Mouse (Mus musculus): ENCODE results near the gene Ptgir. TPM values are rescaled to one million over a fixed set of nuclear protein-coding genes. Genes with fewer than 3 reads are reported as not detected.

Ptgir gene
- polyA plus RNA-seq, 1 experiment from 2014 or later: 0.13 TPM

- H3K27ac ChIP-seq (replicated peaks): peak overlapping the region; percentile 76
- no peaks in the 10 kb centered on the region for H3K27me3 ChIP-seq
- peak overlapping the region; percentile 41 for H3K4me2 ChIP-seq
- H3K36me3 ChIP-seq: no peaks in the 10 kb centered on the region
- H3K4me1 ChIP-seq (replicated peaks): peaks cover 34% of the 10 kb centered on the region
- no peak overlapping the region for H3K4me3 ChIP-seq
- ATAC-seq (ENCODE audit: low FRiP score, low read depth): peak; percentile 74
- H3K9me3 ChIP-seq: no peaks in the 10 kb centered on the region
- 24% methylated on average over 14 of the region's 14 CpGs for WGBS
- H3K9ac ChIP-seq: no peak overlapping the region
Observed at GRCm38 (mm10) chr7:16932704-16933577, 26.7 kb downstream of the Ptgir start.

GRCm38 (mm10) chr7:16937312-16937711 is 31.0 kb downstream of the Ptgir start:
- H3K36me3 ChIP-seq: no peaks in the 10 kb centered on the region
- H3K27me3 ChIP-seq: no peaks in the 10 kb centered on the region
- H3K27ac ChIP-seq (replicated peaks): no peak overlapping the region
- H3K9ac ChIP-seq: no peak overlapping the region
- ATAC-seq (ENCODE audit: low FRiP score, low read depth): no peak
- no peak overlapping the region for H3K4me3 ChIP-seq
- no peaks in the 10 kb centered on the region for H3K9me3 ChIP-seq
- peaks cover 54% of the 10 kb centered on the region for H3K4me1 ChIP-seq (replicated peaks)
- 39% methylated on average over 4 of the region's 4 CpGs for WGBS
- no peak overlapping the region for H3K4me2 ChIP-seq

GRCm38 (mm10) chr7:16938117-16938791 is 32.0 kb downstream of the Ptgir start:
- Histone ChIP-seq H3K4me1 (replicated peaks) (peaks cover 54% of the 10 kb centered on the region), H3K4me2 (peak overlapping the region; percentile 43), H3K4me3 (no peak overlapping the region), H3K36me3 (no peaks in the 10 kb centered on the region), H3K9me3 (no peaks in the 10 kb centered on the region), H3K27me3 (no peaks in the 10 kb centered on the region), H3K9ac (no peak overlapping the region), H3K27ac (replicated peaks) (peak overlapping the region; percentile 83)
- ATAC-seq (ENCODE audit: low FRiP score, low read depth): peak; percentile 89
- WGBS: 57% methylated on average over 17 of the region's 17 CpGs

GRCm38 (mm10) chr7:16940292-16940691 is 34.0 kb downstream of the Ptgir start:
- no peak for ATAC-seq (ENCODE audit: low FRiP score, low read depth)
- 39% methylated on average over 7 of the region's 7 CpGs for WGBS

GRCm38 (mm10) chr7:16942861-16943260 is 36.6 kb downstream of the Ptgir start:
- no peak overlapping the region for H3K4me2 ChIP-seq
- 22% methylated on average over 4 of the region's 4 CpGs for WGBS

More at GRCm38 (mm10) chr7:16940292-16940691, 34.0 kb downstream of the Ptgir start:
- H3K4me1 ChIP-seq (replicated peaks): peaks cover 60% of the 10 kb centered on the region
- H3K27me3 ChIP-seq: no peaks in the 10 kb centered on the region
- no peak overlapping the region for H3K4me2 ChIP-seq
- no peak overlapping the region for H3K4me3 ChIP-seq
- H3K27ac ChIP-seq (replicated peaks): peak overlapping the region; percentile 83
- no peak overlapping the region for H3K9ac ChIP-seq
- no peaks in the 10 kb centered on the region for H3K9me3 ChIP-seq
- H3K36me3 ChIP-seq: no peaks in the 10 kb centered on the region

GRCm38 (mm10) chr7:16944061-16944807 is 37.9 kb downstream of the Ptgir start, which contains the start of gene Pnmal2:
Gene Pnmal2, plus strand, starts transcription at chr7:16944682.
- peak within 1 kb of the TSS; percentile 95 for H3K27ac ChIP-seq (replicated peaks)
- peak within 1 kb of the TSS; percentile 76 for H3K4me3 ChIP-seq
- 9% methylated on average over 36 of the region's 36 CpGs for WGBS
- no peaks in the 10 kb centered on the region for H3K36me3 ChIP-seq
- peaks cover 78% of the 10 kb centered on the region for H3K4me1 ChIP-seq (replicated peaks)
- H3K4me2 ChIP-seq: peak within 1 kb of the TSS; percentile 90
- H3K27me3 ChIP-seq: no peaks in the 10 kb centered on the region
- no peaks in the 10 kb centered on the region for H3K9me3 ChIP-seq
- peak; percentile 88 for ATAC-seq (ENCODE audit: low FRiP score, low read depth)
- H3K9ac ChIP-seq: peak within 1 kb of the TSS; percentile 93

More at GRCm38 (mm10) chr7:16942861-16943260, 36.6 kb downstream of the Ptgir start:
- H3K27me3 ChIP-seq: no peaks in the 10 kb centered on the region
- H3K9me3 ChIP-seq: no peaks in the 10 kb centered on the region
- H3K4me3 ChIP-seq: no peak overlapping the region
- ATAC-seq (ENCODE audit: low FRiP score, low read depth): no peak
- H3K4me1 ChIP-seq (replicated peaks): peaks cover 78% of the 10 kb centered on the region
- no peak overlapping the region for H3K9ac ChIP-seq
- no peaks in the 10 kb centered on the region for H3K36me3 ChIP-seq
- H3K27ac ChIP-seq (replicated peaks): peak overlapping the region; percentile 95

GRCm38 (mm10) chr7:16944808-16945315 is 38.6 kb downstream of the Ptgir start:
- H3K9me3 ChIP-seq: no peaks in the 10 kb centered on the region
- 1% methylated on average over 22 of the region's 22 CpGs for WGBS
- peaks cover 78% of the 10 kb centered on the region for H3K4me1 ChIP-seq (replicated peaks)
- H3K27me3 ChIP-seq: no peaks in the 10 kb centered on the region
- no peak for ATAC-seq (ENCODE audit: low FRiP score, low read depth)
- H3K4me3 ChIP-seq: peak overlapping the region; percentile 76
- H3K9ac ChIP-seq: peak overlapping the region; percentile 93
- H3K27ac ChIP-seq (replicated peaks): peak overlapping the region; percentile 95
- peak overlapping the region; percentile 90 for H3K4me2 ChIP-seq
- no peaks in the 10 kb centered on the region for H3K36me3 ChIP-seq

- no peak for ATAC-seq (ENCODE audit: low FRiP score, low read depth)
- 6% methylated on average over 17 of the region's 17 CpGs for WGBS
- Histone ChIP-seq H3K36me3 (no peaks in the 10 kb centered on the region), H3K9ac (peak overlapping the region; percentile 93), H3K4me3 (peak overlapping the region; percentile 76), H3K27me3 (no peaks in the 10 kb centered on the region), H3K4me2 (peak overlapping the region; percentile 90), H3K4me1 (replicated peaks) (peaks cover 78% of the 10 kb centered on the region), H3K27ac (replicated peaks) (peak overlapping the region; percentile 95), H3K9me3 (no peaks in the 10 kb centered on the region)
Observed at GRCm38 (mm10) chr7:16945419-16945818, 39.1 kb downstream of the Ptgir start.

GRCm38 (mm10) chr7:16946441-16947348 is 40.4 kb downstream of the Ptgir start:
- WGBS: 2% methylated on average over 53 of the region's 53 CpGs
- Histone ChIP-seq H3K36me3 (no peaks in the 10 kb centered on the region), H3K4me1 (replicated peaks) (peaks cover 83% of the 10 kb centered on the region), H3K4me3 (peak overlapping the region; percentile 76), H3K27me3 (no peaks in the 10 kb centered on the region), H3K27ac (replicated peaks) (peak overlapping the region; percentile 95), H3K9ac (peak overlapping the region; percentile 93), H3K9me3 (no peaks in the 10 kb centered on the region), H3K4me2 (peak overlapping the region; percentile 90)
- no peak for ATAC-seq (ENCODE audit: low FRiP score, low read depth)

- Histone ChIP-seq H3K36me3 (no peaks in the 10 kb centered on the region), H3K27ac (replicated peaks) (peak overlapping the region; percentile 95), H3K4me2 (peak overlapping the region; percentile 90), H3K4me1 (replicated peaks) (peaks cover 86% of the 10 kb centered on the region), H3K9me3 (no peaks in the 10 kb centered on the region), H3K27me3 (no peaks in the 10 kb centered on the region), H3K9ac (peak overlapping the region; percentile 93), H3K4me3 (peak overlapping the region; percentile 76)
- no peak for ATAC-seq (ENCODE audit: low FRiP score, low read depth)
- WGBS: 10% methylated on average over 21 of the region's 22 CpGs
Observed at GRCm38 (mm10) chr7:16947349-16947895, 41.1 kb downstream of the Ptgir start.

Measured in hindbrain, embryonic 15.5 days (tissue).